Mouse (Mus musculus) myocyte (in vitro differentiated cells): Measurements from ENCODE around the gene Baz2b.

Source experiments
- CEBPB ChIP-seq: IDR thresholded peaks from 2 replicates; pipeline ENCODE4 v1.6.1; 2011; ENCODE audit warnings: mild to moderate bottlenecking, moderate library complexity; ENCODE audit not compliant: poor library complexity, insufficient read depth, severe bottlenecking
- E2F4 ChIP-seq: IDR thresholded peaks from one replicate; pipeline ENCODE4 v1.6.1; 2011; ENCODE audit warnings: mild to moderate bottlenecking, control low read depth, moderate library complexity; ENCODE audit not compliant: insufficient read depth
- MAX ChIP-seq: IDR thresholded peaks from one replicate; pipeline ENCODE4 v1.6.1; 2011; ENCODE audit warnings: low read depth, mild to moderate bottlenecking, control low read depth
- MYOD1 ChIP-seq, 3 experiments: IDR thresholded peaks; one replicate each; pipeline ENCODE4 v1.6.1; 2011; ENCODE audit warnings: control low read depth in 2 of 3, low read depth in 2 of 3, mild to moderate bottlenecking in 2 of 3, moderate library complexity in 1 of 3; ENCODE audit not compliant: insufficient read length in 2 of 3, control insufficient read depth in 1 of 3
- MYOG ChIP-seq, 3 experiments: IDR thresholded peaks; one replicate each; pipeline ENCODE4 v1.6.1; 2011; ENCODE audit warnings: control low read depth in 2 of 3, low read depth in 2 of 3, mild to moderate bottlenecking in 2 of 3; ENCODE audit not compliant: insufficient read length in 2 of 3, control insufficient read depth in 1 of 3, insufficient read depth in 1 of 3
- POLR2A ChIP-seq: IDR thresholded peaks from one replicate; pipeline ENCODE4 v1.6.1; 2011; ENCODE audit warnings: low read depth, mild to moderate bottlenecking, control low read depth, moderate library complexity; ENCODE audit not compliant: insufficient read length
- POLR2AphosphoS2 ChIP-seq: IDR thresholded peaks from one replicate; pipeline ENCODE4 v1.6.1; 2011; ENCODE audit warnings: low read depth, control low read depth; ENCODE audit not compliant: insufficient read length
- TCF12 ChIP-seq: IDR thresholded peaks from one replicate; pipeline ENCODE4 v1.6.1; 2011; ENCODE audit warnings: mild to moderate bottlenecking, control low read depth; ENCODE audit not compliant: poor library complexity, insufficient read depth, severe bottlenecking
- USF1 ChIP-seq: IDR thresholded peaks from one replicate; pipeline ENCODE4 v1.6.1; 2011; ENCODE audit warnings: low read depth, mild to moderate bottlenecking, control low read depth, moderate library complexity

DNA sequence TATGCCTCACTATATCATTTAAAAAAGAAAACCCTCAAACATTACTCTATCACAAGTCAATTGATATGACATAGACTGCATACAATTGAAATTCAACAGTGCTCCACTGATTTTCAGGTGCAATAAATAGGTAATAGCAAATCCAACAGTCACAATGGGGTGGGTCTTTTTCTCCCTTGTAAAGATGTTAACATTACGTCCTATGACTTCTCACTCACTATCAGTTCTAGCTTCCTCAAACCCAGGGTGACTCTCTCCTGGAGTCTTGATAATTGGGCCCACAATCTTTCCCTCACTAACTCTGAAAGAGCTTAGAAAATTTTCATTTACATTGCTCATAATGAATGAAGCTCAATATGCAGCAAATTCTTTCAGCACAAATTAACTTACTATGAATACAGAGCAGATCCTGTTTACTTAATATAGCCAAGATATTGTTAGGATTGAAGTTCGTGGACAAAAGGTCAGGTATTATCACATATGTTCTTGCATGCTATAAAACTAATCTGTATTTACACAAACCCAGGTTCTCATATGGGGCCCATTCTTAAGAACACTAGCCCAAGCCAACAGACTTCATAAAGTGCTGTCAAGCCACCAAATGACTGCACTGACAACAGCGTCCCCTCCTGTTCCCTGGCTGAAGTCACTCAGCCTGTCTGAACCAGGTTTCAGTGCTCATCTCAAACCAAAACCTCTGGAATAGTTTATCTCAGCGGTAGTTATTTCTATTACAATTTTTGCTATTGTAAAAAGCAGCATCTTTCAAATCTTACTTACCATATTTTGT lies 168.0 kb downstream of the Baz2b start:
- TF ChIP-seq E2F4: no peak
- no peak for TF ChIP-seq POLR2A
- TF ChIP-seq TCF12: no peak
- TF ChIP-seq MAX: no peak
- no peak for TF ChIP-seq POLR2AphosphoS2
- no peak for TF ChIP-seq MYOG (IDR thresholded peaks at IDR 0.05; ENCODE audit: control insufficient read depth in 1 of 3, insufficient read depth in 1 of 3, insufficient read length in 2 of 3, low read depth in 2 of 3)
- TF ChIP-seq MYOD1 (IDR thresholded peaks at IDR 0.05; ENCODE audit: control insufficient read depth in 1 of 3, insufficient read length in 2 of 3, low read depth in 2 of 3): no peak
- no peak for TF ChIP-seq USF1
- TF ChIP-seq CEBPB: no peak
